Mouse (Mus musculus): ENCODE data around the gene Golgb1.

The Golgb1 gene

DNA sequence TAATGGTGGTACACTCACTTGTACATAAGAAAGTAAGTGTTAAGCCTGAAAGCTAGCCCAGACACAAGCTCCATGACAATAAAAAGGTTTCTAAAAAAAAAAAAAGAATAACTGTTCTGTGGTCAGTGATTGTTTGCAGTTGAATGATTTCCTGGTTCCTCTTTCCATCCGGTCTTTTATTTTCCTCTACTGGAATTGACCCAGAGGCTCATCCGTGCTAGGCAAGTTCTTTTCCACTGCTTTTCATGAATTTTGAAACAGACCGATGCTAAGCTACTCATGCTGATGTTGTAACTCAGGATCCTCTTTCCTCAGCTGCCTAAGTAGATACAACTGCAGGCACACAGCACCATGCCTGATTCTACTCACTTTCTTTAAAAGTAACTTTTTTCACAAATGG lies 45.5 kb downstream of the Golgb1 start:
- DNase-seq = no peak

DNA sequence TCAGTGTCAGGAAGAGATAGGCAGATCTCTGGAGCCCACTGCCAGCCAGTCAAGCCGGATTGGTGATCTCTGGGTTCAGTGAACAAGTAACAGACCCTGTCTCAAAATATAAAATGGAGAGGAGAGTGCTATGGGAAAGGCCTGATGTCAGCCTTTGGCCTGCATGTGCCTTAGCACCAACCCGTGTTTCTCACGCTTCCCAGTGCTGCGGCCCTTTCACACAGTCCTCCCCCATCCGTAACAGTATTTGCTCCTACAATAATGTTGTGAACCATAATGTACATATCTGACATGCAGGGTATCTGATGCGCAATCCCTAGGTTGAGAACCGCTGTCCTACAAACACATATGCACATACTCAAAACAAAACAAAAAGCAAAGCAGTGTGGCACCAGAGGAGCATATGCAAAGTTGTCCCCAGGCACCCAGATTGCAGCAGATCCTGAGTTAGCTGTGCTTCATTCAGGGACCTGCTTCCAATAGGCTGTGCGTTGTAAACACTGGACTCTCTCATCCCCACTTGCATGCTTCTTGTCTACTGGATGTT lies 46.2 kb downstream of the Golgb1 start:
- no peak for DNase-seq

DNA sequence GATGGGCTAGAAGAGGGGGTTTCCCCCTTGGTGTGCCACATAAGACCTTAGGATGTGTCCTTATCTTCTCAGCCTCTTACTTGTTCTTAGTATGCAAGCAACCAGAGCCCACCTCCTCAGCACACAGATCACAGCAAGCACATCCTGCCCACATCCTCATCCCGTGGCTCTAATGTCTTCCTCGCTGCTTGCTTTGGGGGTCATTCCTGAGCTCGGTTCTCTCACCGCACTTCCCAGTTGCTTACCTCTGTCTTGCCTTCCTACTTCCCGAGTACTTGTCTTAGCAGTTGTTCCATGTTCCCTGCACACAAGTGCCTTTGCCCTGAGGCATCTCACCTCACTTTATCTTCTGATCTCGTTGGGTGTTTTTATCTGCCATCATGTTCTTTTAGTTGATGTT lies 47.0 kb downstream of the Golgb1 start:
- DNase-seq = no peak

DNA sequence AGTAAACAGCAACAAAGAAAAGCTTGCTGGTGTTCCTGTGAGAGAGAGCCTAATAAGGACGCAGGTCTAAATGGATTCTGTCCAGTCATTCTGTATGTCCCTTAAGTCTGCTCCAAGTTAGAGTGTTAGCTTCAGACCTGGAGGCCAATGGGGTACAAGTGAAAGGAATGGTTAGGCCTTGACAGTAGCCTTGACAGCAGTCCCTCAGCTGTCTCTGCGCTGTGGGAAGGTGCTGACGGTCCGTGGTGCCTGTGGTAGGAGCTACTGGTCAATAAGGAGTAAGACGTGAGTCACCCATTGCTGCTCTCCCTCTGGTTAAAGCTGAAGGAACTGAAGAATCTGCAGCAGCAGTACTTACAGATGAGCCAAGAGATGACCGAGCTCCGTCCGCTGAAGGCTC lies 49.4 kb downstream of the Golgb1 start:
- DNase-seq = no peak

DNA sequence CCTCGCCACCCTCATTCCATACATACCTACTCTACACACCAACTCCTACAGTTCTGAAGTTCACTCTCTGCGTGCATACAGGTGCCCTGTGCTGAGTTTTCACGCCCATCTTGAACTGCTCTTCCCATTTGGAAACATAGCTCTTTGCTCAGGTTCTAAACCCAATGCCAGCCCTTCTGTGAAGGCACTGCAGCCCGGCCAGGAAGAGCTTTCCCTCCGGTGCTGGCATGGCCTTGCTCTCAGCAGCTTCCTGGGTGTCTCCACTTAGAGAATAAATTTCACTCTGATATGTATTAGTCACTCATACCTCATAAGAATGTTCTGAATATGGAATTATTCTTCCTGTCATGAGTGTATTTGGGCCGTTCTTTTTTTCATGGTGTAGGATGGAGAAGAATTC lies 50.4 kb downstream of the Golgb1 start:
- DNase-seq = no peak

DNA sequence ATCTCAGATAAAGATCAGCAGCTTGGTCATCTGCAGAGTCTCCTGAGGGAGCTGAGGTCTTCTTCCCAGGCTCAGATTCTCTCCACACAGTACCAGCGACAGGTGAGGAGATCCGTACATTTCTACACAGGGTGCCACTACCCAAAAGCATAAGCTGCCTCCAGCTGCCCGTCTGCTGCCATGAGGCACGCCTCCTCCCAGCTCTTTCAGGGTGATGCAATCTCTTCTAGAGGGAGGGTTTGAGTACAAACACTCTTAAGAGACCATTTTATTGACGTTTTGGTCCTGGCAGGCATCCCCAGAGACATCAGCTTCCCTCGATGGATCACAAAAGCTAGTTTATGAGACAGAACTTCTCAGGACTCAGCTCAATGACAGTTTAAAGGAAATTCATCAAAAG lies 50.9 kb downstream of the Golgb1 start:
- DNase-seq = peak; percentile 35

DNA sequence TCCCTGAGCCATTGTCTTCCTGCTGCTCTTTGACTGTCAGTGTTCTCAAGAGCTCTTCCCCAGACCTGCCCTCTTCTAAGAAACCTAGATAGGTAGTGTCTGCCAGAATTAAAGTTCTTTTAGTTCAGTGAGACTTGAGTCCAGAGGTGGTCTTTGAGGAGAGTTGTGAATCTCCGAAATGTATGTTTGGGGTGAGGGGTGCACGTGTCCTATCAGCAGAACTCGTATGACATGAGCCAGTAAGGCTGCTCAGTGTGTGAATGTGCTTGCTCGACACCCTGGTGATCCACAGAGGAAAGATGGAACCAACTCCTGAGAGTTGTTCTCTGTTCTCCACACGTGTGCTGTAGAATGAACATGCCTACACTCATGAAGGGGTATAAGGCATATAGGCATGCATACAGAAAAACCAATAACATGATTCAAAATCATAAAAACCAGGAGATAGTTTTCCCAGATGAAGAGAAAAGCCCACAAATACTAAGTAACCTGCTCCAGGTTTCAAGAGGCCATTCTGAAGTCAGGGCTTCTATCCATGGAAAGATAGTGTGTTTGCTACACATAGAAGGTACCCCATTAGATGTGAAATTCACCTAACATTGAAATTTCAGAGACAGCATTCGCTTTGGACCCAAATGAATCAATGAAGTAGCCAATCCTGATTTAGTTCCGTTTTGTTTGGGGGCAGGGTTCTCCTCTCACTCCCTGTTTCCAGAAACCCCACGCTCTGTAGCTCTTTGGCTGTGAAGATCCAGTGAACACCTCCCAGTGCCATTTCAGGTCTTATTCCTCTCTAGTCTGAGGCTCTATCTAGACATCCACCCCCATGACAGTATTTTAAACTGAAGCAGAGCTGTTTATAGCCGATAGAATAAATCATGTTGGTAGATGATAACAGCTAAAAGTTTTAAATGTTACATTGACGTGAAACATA lies 51.8 kb downstream of the Golgb1 start:
- no peak for DNase-seq

DNA sequence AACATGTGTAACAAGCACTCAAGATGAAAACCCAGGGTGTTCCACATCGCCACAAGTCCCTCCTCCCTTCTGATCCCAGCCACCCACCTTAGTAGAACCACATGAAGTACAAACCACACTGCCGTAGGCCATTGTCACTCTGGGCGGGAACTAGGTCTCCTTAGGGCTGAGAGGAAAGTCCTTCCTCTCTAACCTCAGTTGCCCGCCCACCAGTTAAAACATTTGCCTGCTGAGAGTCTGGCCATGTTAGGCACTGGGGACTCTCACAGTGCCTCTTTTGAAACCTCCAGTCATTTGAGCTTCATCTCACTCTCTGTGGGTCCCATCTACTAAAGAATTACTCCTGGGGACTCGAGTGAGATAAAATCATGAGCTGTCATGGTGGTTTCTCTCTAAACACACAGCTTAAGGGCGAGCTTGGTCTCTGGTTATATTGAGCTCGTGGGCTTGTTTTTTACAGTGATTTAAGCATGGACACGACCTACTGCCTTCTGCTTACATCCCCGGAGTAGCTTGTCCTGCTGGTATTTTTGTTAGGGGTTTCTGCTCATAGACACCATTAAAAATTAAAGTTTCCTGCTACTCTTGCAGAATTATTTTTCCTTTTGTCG lies 52.7 kb downstream of the Golgb1 start:
- DNase-seq = no peak

DNA sequence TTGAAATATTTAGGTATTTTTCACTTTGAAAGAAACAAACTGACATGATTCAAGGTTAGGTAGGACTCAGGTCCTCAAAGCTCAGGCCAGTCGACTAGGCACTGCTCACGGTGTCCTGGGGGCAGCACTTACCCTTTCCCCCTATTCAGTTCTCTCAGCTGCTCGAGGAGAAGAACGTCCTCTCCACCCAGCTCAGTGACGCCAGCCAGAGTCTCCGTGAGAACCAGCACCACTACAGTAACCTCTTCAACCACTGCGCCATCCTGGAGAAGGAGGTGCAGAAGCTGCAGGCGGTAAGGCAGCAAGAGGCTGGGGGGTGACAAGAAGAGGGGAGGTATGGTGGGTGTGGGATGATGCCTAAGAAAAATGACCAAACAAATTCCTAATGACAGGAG lies 53.2 kb downstream of the Golgb1 start:
- DNase-seq = no peak

DNA sequence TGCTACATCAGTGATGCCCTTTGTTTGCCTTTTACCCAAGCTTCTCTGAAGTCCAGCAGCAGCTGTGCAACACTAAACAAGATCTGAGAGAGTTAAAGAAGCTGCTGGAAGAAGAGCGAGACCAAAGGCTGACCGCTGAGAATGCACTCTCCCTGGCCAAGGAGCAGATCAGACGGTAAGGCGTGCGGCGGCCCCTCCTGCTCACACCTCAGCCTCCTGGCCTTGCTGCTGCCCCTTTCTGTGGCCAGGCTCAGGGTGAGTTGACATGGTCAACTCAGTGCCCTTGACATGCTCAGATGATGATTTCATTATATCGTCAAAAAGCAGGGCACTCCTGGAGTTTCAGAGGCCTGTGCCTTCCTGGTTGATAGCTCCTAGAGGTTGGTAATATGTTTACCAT lies 54.3 kb downstream of the Golgb1 start:
- DNase-seq = no peak

DNA sequence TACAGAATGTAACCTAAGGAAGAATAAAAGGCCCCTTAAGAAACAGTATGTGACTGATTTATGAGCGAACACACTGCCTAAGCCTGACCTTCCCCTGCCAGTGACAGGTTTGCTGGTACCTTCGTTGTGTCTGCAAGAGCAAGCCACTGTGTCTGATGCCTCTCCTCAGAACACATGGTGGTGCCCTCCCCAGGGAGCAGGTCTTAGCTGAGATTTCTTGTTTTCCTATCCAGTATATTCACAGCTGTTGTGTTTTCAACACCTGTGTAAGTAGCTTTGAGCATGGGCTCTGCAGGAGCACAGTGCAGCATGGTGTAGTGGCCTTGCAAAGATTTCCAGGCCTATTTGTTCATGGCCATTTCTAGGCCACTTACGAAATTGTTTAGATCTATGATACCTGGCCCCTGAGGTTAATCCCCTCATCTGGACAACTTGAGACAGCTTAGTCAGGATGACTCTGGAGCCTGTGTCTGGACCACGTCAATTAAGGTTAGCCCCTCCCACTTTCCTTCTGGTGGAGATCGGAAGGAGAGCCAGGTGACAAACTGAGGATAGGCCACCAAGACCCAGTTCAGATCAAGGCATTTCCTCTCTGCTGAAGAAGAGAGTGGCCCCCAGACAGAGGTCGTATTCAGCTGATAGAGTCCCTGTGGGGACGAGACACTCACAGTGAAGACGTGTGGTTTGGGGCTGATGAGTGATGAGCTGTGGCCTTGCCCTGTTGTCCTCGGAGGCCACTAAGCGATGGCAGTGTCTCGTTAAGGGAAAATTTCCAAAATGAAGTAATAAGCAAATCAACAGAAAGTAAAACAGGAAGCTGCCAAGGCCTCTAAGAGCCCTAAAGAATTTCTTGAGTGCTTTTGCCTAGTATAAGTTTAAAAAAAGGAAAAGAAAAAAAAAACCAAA lies 55.5 kb downstream of the Golgb1 start:
- no peak for DNase-seq

DNA sequence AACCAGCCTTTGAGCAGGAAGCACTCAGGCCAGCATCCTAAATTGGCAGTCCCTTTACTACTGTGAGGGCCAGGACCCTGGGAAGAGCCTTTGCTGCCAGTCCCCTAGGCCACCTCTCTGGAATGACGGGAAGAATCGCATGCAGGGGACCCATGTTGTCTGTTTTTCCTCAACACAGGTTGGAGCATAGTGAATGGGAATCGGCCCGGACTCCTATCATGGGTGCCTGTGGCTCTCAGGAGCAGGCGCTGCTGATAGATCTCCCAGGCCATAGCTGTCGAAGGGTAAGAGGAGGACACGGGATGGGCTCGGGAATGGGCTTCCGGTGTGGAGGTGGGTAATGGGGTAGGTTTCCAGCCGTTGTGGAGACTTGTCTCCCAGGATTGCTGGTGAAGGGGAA lies 56.4 kb downstream of the Golgb1 start:
- no peak for DNase-seq

DNA sequence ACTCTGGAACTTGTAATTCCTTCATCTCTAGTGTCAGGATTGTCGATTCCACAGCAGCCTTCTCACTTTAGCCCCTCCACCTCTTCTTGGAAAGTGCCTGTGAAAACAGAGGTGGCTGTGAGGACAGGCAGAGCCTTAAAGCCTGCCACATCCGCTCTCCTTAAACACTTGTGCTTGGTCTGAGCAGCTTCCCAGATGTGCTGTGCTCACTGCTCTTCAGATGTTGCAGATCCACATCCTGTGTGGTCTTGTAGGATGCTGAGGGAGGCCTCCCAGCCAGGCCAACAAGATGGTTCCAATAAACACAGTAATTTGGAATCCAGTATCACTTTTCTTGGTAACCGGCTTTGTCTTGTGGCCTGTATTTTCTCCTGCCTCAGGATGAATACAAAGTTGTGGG lies 57.0 kb downstream of the Golgb1 start:
- no peak for DNase-seq

DNA sequence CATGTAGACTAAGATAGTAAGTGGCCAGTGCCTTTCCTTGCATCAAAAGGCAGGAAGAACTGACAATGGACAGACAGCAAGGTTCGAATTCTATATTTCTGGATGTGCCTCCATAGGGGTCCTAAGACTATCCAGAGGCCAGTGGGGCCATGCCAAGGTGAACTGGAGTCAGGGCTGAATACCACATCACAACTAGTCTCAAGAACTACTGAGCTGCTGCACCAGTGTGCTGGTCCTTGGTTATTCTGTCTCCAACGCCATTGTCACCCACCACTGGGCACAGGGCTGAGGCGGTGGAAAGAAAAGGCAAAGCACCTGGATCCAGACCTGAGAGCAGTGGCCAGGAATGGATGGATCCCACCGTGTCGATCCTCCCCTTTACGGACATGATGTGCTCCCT lies 57.6 kb downstream of the Golgb1 start:
- no peak for DNase-seq

DNA sequence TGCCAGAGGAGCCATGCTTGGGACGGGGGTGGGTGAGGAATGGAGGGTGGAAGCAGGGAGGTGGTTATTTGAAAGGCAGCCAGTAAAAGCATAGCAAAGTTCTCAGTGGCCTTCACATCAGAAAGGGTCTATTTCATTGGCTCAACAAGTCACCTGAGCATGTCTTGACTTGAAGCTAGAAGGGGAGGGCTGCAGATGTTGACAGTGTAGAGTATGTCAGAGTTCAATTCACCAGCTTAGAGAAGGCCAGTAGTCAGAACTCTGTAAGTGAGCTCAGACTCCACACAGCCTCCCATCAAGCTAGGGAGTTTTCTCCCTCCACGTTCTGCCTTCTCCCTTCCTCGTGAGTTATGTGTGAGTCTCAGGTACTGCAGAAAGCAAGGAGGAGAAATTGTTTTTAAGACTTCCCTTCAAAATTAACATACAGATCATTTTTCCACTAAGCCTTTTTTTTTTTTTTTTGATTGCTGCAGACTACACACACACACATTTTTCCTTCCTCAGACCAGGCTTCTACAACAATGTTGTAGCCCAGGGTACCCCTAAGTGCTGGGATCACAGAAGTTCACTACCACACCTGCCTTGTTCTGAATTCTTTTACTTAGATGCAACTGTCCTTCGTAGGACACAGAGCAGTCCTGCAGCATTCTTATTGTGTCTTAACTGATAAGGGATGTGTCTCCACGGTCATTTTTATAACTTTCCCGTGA lies 59.3 kb downstream of the Golgb1 start:
- no peak for DNase-seq

DNA sequence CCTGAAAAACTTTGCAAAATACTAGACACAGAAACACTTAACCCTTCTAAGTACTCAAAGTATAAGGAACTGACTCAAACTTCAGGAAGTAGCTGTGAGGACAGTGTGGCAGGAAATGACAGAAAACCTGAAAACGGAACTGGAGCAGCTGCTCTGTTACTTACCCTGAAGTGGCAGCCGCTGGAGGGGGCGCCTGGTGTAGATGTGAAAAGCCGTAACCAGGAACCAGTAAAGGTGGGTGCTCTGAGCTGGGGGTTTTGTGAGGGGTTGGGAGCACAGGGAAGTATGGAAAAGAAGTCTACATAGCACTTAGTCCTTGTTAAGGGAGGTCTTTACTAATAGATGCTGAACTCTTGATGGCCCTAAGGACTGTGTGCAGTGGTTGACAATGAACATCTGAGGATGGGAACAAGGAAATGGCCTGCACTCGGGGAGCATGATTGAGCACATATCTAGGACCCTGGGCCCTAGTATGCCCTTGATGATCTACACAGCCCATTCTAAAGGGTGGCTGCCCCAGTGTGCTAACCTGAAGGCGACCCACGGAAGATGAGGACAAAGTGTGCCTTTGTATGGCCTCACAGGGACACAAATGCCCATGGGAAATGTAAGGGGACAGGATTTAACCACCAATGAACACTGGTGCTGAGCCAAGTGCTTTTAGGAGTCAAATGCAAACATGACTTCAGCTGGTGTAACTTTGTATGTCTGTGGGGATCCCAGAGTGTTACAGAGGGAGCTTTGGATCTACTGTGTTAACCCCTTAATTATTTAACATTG lies 60.1 kb downstream of the Golgb1 start, which contains the start of gene Hcls1:
Gene Hcls1 (plus strand): TSS at position 143 of the 780 bp plus-strand sequence.
- DNase-seq = no peak

DNA sequence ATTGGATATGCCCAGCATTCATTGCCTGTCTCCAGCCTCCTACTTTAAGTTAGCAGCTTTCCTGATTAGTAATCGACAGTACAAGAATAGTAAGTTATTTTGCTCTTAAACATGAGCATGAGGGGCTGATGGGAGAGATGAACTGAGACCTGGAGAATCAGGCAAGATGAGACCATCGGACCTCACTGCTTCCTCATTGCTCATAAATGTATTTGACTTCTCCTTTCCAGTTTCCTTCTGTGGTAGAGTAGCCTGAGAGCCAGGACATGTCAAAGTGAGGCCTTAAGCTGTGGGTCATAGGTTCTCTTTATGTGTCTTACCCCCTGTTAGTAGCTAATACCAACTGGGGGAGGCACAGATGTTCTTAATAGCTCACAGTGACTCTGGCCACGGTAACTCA lies 60.9 kb downstream of the Golgb1 start:
- DNase-seq = no peak

DNA sequence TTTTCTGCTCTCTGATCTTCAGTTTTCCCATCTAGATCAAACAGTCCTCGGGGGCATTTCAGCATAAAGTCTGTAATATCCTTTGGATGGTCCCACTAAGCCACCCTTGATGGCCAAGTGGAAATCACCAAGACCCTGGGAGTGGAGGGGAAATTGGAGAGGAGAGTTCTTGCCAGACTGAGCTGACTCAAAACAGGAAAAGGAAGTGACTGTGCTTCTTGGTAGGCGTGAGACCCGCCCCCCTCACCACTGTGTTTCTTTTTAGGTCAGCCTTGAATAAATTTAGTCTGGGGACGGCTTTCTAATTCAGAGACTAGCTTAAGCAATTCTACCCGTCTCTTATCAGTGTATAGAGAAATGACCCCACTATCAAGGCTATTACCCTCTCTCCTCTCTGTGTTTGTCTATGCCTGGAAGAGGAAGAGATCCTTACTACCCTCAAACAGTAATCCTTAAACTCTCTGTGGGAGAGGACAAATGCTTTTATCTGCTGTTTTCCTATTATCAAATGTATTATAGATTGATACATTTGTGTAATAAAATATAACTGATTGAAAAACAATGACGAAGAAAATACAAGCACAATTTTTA lies 66.3 kb downstream of the Golgb1 start:
- no peak for DNase-seq

DNA sequence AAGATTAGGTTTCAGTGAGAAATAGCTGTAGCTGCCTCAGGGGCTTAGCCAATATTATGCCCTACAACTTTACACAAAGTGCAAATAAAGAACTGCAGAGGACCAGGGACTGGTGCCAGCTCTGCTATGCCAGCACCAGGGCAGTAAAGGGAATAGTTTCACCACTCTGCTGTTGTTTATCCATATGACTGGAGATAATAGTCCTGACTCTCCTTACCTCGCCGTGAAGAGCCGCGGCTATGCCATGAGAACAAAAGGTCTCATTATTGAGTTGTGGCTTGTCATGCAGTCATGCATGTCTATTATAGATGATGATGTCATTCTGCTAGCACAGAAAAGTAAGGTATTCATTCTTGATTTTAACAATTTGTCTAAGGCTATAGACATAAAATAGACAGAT lies 67.0 kb downstream of the Golgb1 start:
- DNase-seq = no peak

DNA sequence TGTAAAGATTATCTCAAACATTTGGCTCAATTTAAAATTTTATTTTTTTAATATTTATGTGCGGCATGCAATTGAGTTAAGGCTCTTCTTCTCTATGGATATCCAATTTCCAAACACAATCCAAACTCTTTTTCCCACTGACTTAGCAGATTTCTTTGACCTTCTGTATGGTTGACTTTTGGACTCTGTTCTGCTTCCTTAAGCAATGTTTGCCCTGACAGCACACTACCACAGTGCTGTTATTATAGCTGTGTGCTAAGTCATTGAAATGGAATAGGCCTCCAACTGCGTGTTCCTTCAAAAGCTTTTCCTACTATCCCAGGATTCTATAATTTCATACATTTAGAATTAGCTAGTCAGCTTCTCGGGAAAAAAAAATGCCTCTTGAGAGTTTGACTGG lies 68.7 kb downstream of the Golgb1 start:
- DNase-seq = no peak

DNA sequence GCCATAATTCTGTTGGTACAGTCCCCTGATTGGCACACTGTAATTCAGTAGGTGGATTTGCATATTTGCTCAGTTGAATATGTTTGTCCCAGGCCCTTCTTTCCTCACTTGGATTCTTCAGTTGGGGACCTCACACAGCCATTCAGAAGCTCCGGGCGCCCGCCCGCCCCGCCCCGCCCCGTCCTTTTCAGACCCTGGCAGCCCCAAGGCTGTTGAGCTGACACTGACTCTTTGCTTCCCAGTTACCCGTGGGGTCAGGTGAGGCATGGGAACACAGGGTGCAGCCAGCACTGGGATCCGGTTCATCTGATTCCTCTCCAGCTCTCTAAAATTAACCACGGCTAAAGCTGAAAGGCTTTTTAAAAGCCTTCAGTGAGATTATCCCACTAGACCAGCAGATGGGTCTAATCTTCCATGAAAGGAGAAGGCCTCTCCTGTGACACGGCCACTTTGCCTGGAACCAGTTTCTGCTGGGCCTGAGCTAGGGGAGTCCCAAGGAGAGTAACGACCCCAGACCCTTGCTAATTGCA lies 70.0 kb downstream of the Golgb1 start:
- DNase-seq = no peak

All from right cerebral cortex, adult 18-20 months (tissue).